Mouse (Mus musculus) erythroblast, adult 5-6 weeks (primary cell): ENCODE results near the gene Nek1. TPM values are rescaled to one million over a fixed set of nuclear protein-coding genes. Genes with fewer than 3 reads are reported as not detected.

ENCODE experiments used
- ATAC-seq: replicated peaks from 2 replicates; pipeline ENCODE4 v1.8.0; 2016; ENCODE audit warnings: moderate number of reproducible peaks, mild to moderate bottlenecking, moderate TSS enrichment, inconsistent platforms; ENCODE audit not compliant: poor library complexity, low FRiP score, severe bottlenecking
- total RNA-seq, 2 experiments: library from RNA; stranded (forward) in 1 of 2; stranded (reverse) in 1 of 2; fragments of 150-400 nt in 1 of 2; fragments of 200-764, 138-1000 nt in 1 of 2; gene quantifications; 2 replicates each; pipeline versions ENCODE4 v1.2.3 to v1.2.4; 2015 to 2017; ENCODE audit warnings: low replicate concordance in 2 of 2

Gene Nek1
- total RNA-seq, 2 experiments from 2014 or later: 8.1 to 18.5 TPM

DNA sequence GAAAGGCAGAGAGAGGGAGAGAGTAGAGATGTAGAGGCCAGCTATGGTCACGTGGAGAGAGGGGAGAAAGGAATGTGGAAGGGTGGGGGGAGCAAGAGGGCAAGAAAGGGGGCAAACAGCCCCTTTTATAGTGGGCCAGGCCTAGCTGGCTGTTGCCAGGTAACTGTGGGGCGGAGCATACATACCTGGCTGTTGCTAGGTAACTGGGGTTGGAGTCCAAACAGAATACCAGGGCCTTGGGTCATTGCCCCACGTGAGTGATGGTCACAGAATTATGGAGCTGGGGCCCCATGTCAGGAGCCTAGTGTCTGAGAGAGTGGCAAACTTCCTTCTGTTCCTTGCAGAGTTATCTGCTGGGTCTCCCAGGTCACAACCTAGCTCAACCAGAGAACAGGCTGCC, 149.3 kb downstream of the Nek1 start:
- ATAC-seq: no peak

DNA sequence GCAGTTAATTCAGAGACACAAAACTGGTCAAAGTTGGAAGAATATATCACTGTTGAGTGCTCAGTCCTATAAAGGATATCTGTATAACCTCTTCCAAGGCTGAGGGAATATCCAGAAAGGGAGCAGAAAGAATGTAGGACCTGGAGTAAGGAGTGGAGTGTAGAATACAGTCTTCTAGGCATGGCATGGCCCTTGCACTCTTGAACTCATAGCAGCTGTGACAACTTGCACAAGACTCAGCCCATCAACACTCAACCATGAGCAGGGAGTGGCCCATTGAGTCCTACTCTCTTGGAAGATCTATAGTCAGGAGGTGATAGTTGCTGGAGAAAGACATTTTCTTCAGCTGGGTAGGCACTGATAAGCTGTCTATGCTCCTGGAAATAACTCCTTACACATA, 149.8 kb downstream of the Nek1 start:
- no peak for ATAC-seq

DNA sequence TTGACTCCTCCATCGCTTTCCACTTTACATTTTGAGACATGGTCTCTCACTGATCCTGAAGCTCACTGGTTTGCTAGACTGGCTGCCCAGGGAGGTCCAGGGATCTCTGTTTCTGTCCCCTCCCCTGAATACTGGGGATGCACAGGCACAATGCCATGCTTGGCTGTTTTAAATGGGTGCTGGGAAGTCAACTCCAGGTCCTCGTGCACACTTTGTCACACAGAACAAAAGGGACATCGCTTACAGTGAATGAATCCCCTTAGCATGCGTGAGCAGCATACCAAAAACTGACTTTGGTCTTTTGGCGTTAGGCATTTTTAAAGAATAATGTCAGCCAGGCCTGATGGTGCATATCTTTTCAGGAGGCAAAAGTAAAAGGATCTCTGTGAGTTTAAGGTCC, 155.7 kb downstream of the Nek1 start:
- no peak for ATAC-seq

DNA sequence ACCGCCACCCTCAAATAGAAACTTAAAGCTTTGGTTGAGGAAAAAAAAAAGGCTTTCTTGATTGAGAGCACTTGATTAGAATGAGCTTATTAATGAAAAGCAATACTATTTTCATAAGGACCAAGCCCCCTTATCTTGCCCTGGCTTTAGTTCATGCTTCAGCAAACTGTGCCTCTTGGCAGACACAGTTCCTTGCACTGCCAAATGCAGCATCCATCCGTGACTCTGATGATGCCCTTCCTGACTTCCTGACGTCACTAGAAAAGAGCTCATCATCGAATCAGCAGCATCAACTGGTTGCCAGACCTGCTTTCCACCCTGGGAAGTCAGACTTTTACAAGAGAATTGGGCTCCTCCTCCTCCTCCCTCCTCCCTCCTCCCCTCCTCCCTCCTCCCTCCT, 157.6 kb downstream of the Nek1 start:
- no peak for ATAC-seq

DNA sequence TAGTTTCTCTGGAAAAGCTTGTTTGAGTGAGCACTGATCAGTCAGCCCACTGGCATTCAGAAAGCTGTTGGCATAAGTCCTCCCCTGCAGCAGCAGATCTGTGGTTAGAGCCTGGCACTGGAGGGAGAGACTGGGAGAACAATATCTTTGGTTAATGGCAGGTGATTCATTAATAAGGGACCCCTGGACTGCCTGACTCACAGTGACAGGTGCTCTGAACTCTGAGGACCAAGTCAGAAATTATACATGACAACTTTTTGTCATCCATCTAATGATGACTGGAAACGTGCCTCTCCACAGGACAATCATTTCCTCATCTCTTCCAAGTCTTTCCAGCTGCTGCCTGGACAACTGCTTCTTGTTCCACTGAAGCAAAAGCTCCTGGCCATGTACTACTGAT, 163.4 kb downstream of the Nek1 start:
- ATAC-seq: no peak

DNA sequence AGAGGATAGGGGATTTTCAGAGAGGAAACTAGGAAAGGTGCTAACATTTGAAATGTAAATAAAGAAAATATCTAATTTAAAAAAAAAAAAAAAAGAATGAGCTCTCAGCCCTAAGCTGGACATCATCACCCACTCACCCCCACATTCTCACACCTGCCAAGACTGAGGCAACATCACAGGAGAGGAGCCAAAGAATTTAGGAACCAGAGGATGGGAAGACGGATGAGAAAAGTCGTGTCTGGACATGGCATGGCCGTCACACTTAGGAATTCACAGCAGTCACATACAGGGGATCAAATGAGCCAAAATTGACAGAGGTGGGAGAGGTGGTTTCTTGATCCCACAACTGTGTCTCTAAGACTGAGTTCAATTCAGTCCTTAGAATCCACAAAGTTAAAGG, 165.5 kb downstream of the Nek1 start:
- no peak for ATAC-seq

DNA sequence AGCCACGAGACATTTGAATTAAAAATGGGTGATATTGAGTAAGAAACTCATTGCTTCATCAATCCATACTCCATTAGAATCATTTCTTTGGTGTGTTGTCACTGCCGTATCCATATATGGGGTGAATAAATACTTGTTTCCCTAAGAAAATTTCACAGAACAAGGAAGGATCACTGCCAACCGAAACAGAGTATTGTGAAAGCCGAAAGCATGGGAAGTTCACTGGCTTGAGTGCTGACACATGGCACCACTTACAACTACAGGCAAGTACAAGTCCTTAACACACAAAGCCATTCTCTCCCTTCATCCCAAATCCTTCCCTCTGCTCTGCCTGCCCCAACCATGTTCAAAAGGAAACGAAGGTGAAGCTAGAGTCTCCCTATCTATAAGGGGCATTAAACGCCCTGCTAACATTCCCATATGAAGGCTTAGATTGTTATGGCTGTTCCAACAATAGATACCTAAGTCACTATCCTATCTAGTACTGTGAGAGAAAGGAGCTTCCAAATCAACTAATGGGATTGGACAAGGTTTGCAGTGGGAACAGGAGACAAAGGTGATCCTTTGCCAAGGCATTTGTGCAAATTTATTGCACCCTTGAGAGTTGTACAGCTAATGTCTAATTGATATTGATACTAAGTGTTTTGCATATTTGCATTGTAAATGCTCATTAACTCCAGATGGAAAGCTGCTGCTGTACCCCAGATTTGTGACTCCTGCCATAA, 168.6 kb downstream of the Nek1 start:
- ATAC-seq: no peak

DNA sequence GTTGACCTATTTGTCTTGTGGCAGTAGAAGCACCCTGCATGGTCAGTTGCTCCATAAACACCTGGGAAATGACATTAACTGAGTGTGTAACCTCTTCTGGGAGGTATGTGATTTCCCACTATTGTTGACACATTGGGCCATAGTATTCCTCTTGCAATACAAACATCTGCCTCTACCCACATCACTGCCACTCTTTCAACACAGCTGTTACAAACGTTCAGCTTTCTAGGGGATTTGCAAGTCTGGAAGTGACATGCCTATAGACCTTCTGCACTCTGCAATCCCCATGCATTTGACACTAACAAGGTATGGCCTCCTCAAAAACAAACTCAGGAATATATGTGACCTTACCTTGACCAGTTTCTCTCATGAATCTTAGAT, 169.2 kb downstream of the Nek1 start:
- no peak for ATAC-seq

DNA sequence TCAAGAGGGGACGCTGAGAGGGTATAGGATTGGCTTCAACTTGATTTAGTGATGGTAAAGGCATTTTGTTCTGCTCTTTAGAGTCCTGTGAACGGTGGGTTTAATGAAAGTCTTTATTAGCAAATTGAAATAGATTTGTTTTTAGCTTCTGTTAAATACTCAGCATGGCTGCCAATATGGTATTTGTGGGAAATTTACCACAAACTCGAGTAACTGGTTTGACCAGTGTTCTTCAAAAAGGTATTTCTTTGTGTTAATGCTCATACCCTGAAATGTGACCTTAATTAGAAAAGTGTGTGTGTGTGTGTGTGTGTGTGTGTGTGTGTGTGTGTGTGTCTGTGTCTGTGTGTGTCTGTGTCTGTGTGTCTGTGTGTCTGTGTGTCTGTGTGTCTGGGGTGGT, 178.6 kb downstream of the Nek1 start:
- no peak for ATAC-seq

DNA sequence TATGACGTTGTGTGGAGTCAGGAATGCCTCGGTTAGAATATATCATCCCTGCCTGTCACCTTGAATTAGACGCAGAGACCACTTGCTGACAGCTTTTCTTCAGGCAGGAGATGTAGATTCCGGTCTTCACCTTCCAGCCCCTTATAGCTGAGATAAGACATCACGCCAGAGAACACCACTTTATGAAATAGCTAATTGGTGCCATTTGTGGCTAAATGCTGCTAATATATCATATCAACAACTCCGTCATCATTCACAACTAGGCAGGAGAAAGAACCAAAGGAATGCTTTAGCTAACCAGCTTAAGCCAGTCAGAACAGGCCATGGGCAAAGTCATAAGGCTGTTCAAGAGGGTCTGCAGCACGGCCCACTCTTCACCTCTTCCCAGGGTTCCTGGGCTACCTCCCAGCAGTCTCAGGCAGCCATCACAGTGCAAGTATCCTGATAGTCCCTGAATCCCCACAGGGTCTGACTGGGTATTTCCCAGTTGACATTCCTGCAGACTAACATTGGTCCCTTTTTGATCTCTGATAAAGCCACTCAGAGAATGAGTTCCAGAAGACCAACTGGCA, 181.0 kb downstream of the Nek1 start:
- no peak for ATAC-seq

DNA sequence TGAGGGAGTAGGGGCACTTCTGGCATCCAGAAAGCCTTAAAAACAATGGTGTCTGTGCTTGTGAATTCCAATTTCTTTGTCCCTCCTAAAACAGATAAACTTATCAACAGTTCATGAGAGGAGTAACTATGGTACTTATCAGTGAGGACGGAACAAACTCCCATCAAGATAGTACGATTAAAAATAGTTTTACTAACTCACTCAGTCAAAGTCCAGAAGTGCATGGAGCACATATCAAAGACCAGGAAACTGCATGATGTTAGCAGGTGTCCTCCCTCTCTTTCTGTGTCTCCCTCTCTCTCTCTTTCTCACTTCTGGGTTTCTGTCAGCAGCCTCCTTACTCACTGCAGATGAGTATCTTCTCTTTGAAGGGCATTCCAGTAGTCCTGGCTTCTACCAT, 182.9 kb downstream of the Nek1 start:
- ATAC-seq: no peak

DNA sequence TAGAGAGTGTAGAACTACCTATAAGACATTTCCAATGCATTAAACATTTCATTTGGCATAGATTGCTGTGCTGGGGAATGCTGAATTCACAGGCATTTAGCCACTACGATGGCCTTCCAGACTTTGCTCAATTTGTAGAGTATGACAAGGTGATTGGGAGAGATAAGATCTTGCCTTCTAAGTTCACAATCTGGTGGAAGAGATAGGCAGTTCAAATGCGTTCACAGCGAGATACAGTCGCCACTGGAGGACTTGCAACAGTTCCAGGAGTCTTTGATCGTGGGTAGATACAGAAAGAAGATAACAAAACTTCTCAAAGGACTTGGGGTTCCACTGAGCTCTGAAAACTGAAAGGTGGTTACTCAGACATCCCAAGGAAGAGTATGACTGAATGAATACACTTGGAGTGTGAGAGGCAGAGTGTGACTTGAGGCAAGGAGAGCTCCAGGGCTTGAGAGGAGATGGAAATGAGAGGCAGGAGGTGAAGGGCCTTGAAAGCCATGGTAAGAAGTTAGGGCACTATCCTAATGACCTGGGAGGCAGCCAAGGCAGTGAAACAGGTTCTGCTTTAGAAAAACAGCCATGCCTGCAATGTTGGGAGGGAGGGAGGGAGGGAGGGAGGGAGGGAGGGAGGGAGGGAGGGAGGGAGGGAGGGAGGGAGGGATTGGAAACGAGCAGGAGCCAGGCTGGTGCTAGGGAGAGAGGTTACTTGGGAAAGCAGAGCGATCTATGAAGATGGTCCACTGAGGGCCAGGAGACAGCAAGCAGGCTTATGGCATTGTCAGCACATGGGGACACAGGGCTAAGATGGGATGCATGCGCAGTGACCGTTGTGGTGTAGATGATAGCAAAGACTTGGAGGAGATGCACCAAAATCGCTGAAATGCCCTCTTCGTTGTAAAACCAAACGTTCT, 184.9 kb downstream of the Nek1 start:
- ATAC-seq: no peak

DNA sequence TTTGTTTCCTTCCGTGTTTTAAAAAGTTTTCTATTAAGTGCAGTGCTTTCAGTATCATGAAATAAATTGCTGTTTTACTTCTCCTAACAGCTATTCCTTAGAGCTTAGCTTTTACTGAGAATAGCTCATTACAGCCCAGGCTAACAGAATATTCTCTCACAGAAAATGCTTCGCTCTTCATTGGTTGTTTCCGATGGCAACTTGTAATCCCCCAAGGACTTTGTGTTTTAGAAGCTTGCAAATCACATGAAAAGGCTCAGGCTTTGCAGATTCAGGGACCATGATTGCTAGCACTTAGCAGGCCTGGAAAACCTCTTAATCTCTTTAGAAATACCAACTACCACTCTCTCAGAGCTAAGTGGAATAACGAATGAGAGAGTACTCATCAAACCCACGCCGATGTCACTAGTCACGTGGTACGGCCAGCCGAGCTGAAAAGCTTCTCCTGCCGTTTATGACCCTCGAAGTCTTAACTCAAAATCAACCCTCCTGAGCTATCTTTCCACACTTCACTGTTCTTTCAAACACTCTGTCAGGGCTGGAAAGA, 185.7 kb downstream of the Nek1 start:
- no peak for ATAC-seq

Other genes starting within 250 kb of the Nek1 start
- 29.8 and 56.4 TPM in 2 replicates for gene Hpf1, start 102.8 kb upstream of the Nek1 start, total RNA-seq (2015; ENCODE audit: low replicate concordance)
- 30.4 and 35.1 TPM in 2 replicates for gene Hpf1, start 102.8 kb upstream of the Nek1 start, total RNA-seq (2017; ENCODE audit: low replicate concordance)
- 710 and 760 TPM in 2 replicates for gene Clcn3, start 9.9 kb upstream of the Nek1 start, total RNA-seq (2015; ENCODE audit: low replicate concordance)
- gene Clcn3, start 9.9 kb upstream of the Nek1 start, total RNA-seq (2017; ENCODE audit: low replicate concordance): 1,348 and 1,485 TPM in 2 replicates
- gene Sh3rf1, start 230.7 kb downstream of the Nek1 start, total RNA-seq (2015; ENCODE audit: low replicate concordance): 0.19 TPM in 1 of 2 replicates, not detected in the other
- gene Sh3rf1, start 230.7 kb downstream of the Nek1 start, total RNA-seq (2017; ENCODE audit: low replicate concordance): 0.28 and 0.43 TPM in 2 replicates